Mouse (Mus musculus) gastrocnemius, postnatal 14 days (tissue): ENCODE data around the gene B3gat2. TPM values are rescaled to one million over a fixed set of nuclear protein-coding genes. Genes with fewer than 3 reads are reported as not detected.
A peak's percentile ranks its signal among the peaks of the same experiment; 100 is the strongest.

ENCODE experiments used
- DNase-seq: peaks from one replicate; pipeline ENCODE4 v3.0.0; 2021; ENCODE audit warnings: mixed read lengths
- intact Hi-C: fragments of 180-260 bp; cut with DNase I; formaldehyde crosslinking; loops from one replicate; pipeline ENCODE4 v1.15.1; 2025; ENCODE audit warnings: low total_unique reads
- long read RNA-seq, 2 experiments: library from polyadenylated mRNA; stranded (forward); transcript quantifications; one replicate each; pipeline ENCODE4 v2.0.0; 2021
- total RNA-seq, 2 experiments: library from RNA; stranded (reverse); gene quantifications; 2 replicates each; pipeline ENCODE4 v1.2.3; 2021

The B3gat2 gene
- not detected for total RNA-seq
- long read RNA-seq, experiment 1 = 0 reads
- long read RNA-seq, experiment 2 = 0 reads

- intact Hi-C loops = loop anchor here (5.0 kb wide), 1 partner anchor 36 kb away; no protein-coding TSS in a partner anchor
- DNase-seq = peak; percentile 7
Measured at GRCm38 (mm10) chr1:23761502-23762135, at the start of gene B3gat2. B3gat2 (plus strand) TSS chr1:23761753.

GRCm38 (mm10) chr1:23720326-23720725, 41.2 kb upstream of the B3gat2 start:
- intact Hi-C loops = no loop called here
- DNase-seq = no peak

- intact Hi-C loops = no loop called here
- DNase-seq = no peak
Measured at GRCm38 (mm10) chr1:23721036-23721435, 40.5 kb upstream of the B3gat2 start.

DNA sequence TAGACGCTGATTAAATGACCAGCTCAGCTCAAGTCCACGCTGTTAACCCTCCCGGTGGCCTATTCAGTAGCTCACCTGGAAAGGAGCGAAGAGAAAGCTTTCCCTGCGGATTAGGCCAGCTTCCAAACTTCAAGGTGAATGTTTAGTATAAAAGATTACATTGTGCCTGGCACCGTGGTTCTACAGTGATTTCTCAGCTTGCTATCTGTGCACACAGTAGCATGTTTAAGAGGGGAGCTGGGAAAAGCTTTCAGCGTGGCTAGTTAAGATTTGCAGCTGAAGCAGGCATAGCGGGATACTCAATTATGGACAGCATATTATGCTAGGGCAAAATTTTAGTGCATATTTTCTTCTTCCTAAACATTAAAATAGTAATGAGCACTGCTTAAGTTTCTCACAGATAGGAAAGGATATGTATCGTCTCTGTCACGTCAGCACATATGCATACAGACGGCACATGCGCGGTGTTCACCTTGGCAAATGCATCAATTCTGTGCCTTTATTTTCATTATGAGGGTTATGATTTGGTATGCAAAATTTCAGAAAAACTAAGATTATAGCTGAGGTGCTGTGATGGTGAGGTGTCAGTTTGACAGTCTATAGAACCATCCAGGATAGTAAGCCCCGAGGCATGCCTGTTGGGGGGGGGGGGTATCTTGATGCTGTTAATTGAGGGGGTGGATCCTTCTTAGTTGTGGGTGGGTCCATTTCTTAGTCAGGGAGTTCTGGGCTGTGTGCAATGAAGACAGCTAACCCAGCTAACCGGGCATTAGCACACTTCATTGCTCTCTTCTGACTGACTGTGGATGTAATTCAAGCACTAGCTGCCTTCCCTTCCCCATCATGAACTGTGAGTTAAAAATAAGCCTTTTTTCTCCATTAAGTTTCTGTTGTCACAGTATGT, 38.8 kb upstream of the B3gat2 start:
- intact Hi-C loops = no loop called here
- no peak for DNase-seq

DNA sequence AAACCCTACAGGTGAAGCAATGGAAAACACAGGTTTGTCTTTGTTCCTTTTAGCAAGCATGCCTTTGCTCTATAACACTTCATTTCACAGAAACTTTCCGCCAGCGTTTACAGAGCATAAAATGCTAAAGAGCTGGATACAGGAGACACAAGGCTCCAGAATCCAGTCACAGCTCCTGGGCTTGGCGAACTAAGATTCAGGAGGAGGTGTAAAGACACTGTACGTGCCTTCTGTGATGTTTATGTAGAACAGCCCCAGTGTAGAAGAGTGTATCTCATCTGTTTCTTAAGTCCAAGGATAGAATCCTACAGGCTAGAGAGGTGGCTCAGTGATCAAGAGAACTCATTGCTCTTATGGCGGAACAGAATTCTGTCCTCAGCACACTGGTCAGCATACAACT, 30.2 kb upstream of the B3gat2 start:
- no peak for DNase-seq
- intact Hi-C loops = no loop called here

DNA sequence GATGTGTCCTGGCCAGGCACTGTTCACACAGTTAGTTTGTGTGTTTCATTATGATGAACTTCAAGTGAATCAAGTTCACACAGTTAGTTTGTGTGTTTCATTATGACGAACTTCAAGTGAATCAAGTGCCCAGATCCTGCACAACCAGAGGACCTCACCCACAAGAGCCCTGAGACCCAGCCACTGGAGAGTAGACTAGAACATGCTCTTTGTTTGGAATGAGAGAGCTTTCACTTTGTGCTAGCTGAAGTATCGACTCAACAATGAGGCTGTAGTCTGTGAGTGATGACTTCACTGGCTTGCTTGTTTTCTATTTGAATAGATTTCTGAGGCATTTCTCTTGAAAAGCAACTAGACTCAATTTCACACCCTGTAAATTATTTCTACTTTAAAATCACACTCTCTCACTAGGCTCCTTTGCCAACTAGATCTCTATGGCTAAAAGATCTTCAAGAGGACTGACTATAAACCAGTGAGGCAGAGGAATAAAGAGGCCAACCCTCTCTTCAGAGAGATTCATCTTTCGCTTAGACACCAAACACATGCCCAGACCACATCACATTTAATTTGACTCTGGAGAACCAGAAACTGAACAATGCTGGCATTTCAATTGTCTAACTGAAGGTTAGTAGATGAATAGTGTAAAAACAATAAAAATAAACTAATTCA, 10.6 kb upstream of the B3gat2 start:
- no peak for DNase-seq
- intact Hi-C loops = no loop called here

DNA sequence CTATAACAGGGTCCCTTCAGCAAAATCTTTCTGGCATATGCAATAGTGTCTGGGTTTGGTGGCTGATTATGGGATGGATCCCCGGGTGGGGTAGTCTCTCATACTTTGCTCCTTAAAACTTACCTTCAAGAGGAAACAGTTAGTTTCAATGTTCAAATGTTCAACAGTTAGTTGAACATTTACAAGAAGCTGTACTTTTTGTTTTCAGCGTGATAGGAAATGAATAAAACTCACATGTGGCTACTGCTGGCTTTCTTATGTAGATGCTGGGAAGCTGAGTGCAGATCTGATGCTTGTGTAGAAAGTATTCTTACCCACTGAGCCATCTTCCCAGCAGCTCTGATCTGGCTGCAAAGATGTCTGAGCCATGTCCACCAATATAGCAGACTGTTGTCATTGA, 8.5 kb upstream of the B3gat2 start:
- intact Hi-C loops = no loop called here
- DNase-seq = no peak

- no peak for DNase-seq
- intact Hi-C loops = no loop called here
Measured at GRCm38 (mm10) chr1:23753591-23753990, 8.0 kb upstream of the B3gat2 start.

DNA sequence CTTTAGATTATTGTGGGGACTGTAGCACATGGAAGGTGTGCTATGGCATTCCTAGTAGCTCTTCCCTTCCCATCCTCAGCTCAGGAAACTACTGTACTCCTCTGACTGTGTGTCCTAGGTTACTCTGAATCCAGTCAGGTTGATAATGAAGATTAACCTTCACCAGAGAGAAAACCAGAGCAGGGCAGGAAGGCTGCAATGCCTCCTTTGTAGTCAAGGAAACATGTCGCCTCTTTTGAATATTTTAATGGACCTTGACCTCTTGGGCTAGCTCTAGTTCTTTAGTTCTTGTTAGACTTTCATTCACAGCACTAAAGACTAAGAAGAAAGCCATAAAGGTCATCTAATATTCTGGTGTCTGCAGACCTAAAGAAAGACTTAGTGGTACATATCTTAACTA, 7.2 kb upstream of the B3gat2 start:
- no peak for DNase-seq
- intact Hi-C loops = no loop called here

- intact Hi-C loops = no loop called here
- DNase-seq = no peak
Measured at GRCm38 (mm10) chr1:23754967-23755366, 6.6 kb upstream of the B3gat2 start.

DNA sequence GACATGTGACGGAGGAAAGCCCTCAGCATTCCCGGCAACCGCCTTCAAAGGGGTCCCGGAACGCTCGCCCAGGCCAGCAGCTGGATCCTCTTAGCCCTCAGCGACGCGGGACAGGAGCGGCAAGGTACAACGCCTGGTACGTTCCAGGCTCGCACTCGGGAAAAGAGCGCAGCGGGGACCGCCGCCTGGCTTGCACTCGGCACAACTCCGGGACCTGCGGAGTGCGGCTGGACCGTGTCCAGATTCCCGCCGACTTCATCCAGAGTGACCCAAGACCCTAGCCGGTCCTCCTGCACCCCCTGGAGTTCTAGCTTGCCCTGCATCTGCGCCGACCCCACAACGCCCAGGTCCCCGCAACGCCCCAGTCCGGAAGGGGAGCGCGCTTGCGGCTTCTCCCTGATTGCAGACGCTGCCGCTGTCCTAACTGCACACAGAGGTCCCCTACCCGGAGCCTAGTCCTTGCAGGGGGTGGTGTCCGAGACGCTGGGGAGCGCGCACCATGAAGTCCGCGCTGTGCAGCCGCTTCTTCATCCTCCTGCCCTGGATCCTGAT, 659 bp downstream of the B3gat2 start:
- peak; percentile 7 for DNase-seq
- intact Hi-C loops = loop anchor here (5.0 kb wide), 1 partner anchor 35 kb away; no protein-coding TSS in a partner anchor

DNA sequence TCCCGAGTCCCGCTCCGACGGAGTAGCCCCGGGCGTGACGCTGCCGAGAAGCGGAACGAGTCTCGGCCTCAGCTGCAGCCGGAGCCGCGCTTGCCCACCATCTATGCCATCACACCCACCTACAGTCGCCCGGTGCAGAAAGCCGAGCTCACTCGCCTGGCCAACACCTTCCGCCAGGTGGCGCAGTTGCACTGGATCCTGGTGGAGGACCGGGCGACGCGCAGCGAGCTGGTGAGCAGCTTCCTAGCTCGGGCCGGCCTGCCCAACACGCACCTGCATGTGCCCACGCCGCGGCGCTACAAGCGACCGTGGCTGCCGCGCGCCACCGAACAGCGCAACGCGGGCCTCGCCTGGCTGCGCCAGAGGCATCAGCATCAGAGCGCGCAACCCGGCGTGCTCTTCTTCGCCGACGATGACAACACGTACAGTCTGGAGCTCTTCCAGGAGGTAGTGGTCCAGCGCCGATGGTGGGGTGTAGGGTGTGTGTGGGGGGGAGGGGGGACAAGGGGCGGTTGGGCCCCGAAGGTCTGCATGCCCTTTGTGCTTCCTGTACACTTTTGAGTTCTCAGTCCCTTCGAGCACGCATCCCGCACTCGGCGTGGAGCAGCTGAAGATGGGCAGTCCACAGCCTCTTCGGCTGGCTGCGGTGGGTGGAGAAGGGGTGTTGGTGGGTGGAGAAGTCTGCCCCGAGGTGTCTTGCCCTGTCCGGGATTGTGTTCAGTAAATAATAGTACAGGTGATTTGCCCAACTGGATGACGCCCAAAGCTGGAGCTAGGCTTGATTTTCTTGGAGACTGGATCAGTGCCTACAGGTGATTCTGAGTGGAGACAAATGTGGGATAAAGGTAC, 1.5 kb downstream of the B3gat2 start:
- intact Hi-C loops = loop anchor here (5.0 kb wide), 1 partner anchor 34 kb away; no protein-coding TSS in a partner anchor
- peak; percentile 83 for DNase-seq

GRCm38 (mm10) chr1:23763726-23764125, 2.2 kb downstream of the B3gat2 start:
- DNase-seq = no peak
- intact Hi-C loops = loop anchor here (5.0 kb wide), 1 partner anchor 34 kb away; no protein-coding TSS in a partner anchor

DNA sequence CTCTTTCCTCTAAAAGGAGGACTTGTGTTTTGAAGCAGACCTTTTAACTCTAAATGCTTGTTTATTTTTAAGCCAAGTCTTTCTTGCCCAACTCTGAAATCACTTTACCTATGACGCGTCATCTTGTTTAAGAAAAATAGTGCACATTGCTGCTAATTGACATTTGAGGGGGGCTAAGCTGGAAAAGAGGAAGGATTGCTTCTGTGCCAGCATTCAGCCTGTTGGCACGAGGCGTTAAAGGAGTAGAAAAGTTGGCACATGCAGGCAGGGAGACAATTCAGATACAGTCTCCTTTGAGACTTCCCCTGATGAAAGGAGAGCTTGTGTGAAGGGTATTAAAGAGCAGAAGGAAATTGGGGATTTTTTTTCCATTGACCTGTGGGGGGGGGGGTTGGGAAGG, 3.2 kb downstream of the B3gat2 start:
- no peak for DNase-seq
- intact Hi-C loops = loop anchor here (5.0 kb wide), 1 partner anchor 33 kb away; no protein-coding TSS in a partner anchor

GRCm38 (mm10) chr1:23773039-23773438, 11.5 kb downstream of the B3gat2 start:
- no peak for DNase-seq
- intact Hi-C loops = no loop called here

- intact Hi-C loops = loop anchor here (10.0 kb wide), 1 partner anchor 88 kb away; no protein-coding TSS in a partner anchor
- peak; percentile 61 for DNase-seq
Measured at GRCm38 (mm10) chr1:23792737-23793533, 31.4 kb downstream of the B3gat2 start.

DNA sequence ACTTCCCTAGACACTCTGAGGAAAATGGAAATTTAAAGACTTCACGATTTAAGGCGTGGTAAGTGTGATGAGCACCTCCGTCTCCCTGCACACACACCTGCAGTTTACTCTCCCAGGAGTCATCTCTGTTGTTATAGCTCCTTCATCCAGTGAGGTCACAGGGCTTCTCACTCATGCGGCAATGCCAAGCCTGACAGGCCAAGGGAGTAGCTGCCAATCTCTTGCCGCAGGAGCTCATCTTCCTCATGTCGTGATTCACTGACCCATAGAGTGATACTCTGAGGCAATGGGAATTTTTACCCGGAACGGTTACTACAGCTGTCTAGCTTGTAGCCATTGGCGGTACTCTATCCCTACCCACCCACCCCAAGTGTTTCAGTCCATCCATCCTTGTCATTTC, 36.8 kb downstream of the B3gat2 start:
- intact Hi-C loops = loop anchor here (5.0 to 10.0 kb wide), 2 partner anchors 36 to 94 kb away; partner anchors contain the start of gene B3gat2
- no peak for DNase-seq

GRCm38 (mm10) chr1:23821615-23822014, 60.1 kb downstream of the B3gat2 start:
- intact Hi-C loops = loop anchor here (10.0 kb wide), 1 partner anchor 353 kb away; the partner anchor contains the start of gene Col9a1
- DNase-seq = no peak
